Mouse (Mus musculus) CD8-positive naive resting alpha-beta T cell, adult 57 days (primary cell): ENCODE results near the gene Dazap1. TPM values are rescaled to one million over a fixed set of nuclear protein-coding genes. Genes with fewer than 3 reads are reported as not detected.

Source experiments
- total RNA-seq: library from RNA; stranded (reverse); gene quantifications from one replicate; pipeline ENCODE4 v1.2.4, GENCODE M21; 2023

Dazap1 gene
- 161 TPM for total RNA-seq

DNA sequence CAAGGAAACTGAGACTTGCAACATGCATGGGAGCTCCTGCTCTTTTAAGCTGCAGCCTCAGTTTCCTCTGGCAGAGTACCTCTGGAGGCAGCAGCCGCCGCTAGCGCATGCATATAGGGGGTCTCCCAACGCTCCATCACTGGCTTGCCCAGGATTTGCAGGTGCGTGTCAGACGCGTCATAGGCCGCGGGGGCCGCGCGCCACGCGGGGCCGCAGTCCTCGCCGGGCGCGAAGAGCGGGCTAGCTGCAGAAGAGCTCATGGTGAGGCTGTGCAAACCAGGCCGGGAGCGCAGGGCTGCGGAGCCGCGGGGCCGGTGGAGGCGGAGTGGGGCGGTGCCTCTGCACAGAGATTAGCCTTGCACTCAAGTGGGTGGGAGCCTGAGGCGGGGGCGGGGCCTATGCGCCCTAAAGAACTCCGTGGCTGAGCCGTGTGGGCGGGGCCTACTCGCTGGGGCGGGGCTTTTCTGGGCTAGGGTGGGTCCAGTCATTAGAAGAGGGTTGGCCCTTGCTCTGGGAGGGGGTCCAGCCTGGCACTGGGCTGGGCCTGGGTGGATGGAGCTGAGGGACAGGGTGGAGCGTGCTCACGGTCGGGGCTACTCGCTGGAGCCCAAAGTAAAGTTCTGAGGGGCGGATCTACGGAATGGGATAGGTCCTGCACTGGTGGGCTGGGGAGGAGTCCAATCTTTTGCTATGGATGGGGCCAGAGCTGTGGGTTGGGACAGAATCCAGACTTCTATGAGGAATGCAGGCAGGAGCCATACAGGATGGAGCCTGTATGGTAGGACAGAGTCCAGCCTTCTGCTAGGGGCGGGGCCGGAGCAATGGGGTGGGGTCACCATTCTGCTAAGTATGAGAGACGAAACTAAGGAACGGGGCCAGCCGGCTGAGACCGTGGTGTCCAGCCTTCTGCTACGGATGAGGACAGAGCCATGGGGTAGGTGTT, at the start of gene Dazap1, which contains the start of gene Gamt:
Gene Dazap1, plus strand, starts transcription at position 845 of the 943 bp plus-strand sequence.
Gene Gamt, minus strand, starts transcription at position 371 of the 943 bp plus-strand sequence.

DNA sequence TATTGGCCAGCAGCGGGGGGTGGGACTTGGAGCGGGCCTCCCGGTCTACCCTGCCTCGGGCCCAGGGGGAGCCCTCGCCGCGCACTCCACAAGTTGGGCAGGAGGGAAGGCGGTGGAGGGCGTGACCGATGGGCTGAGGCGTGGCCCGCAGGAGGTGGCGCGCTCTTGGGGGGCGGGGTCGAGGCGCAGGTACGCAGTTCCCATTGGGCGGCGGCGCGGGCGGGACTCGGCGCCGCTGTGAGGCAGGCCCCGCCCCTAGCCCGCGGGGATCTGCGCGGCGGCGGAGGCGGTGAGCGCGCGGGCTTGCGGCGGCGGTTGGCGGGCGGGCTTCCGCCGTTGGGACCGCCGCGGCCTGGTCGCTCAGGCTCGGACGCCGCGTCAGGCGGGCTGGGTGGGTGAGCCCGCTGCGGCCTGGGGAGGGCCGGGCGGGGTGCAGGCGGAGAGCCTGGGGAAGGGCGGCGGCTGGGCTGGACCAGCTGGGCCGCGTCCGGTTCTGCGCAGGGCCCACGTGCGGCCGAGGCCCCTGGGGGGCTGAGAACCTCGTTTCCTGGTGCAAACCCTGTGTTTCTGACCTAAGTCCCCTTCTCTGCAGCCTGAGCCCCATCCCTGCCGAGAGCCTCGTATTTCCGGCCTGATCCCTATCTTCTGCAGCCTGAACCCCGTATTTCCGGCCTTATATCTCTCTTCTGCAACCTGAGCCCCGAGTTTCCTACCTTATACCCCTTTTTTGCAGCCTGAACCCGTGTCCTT, 34.7 kb upstream of the Dazap1 start, which contains the start of gene Mum1:
Gene Mum1, plus strand, starts transcription at position 19 of the 750 bp plus-strand sequence.

DNA sequence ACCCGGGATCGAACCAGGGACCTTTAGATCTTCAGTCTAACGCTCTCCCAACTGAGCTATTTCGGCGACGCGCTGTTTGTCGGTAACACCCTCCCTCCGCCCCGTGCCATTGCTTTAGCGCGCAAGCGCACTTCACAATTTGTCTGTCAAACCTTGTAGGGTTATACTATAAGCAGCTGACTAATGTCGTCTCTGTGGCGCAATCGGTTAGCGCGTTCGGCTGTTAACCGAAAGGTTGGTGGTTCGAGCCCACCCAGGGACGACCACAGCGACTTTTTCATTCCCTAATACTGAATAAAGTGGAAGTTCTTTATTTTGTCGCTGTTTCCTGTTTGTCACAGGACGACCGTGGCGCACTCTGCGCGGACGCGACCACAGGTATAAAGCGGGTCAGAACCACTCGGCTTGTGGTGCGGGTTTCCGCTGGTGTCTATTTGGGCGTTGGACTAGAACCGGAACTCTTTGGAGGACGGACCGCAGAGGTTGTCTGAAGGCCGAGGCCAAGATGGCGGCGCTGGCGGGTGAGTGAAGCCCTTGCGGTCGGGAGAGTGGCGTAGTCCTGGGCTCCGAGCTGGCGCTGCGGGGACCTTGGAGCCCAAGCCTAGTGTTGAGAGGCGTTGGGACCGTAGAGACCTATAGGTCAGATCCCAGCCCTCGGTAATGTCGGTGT, 12.2 kb upstream of the Dazap1 start, which contains the start of gene Ndufs7:
Gene Ndufs7, plus strand, starts transcription at position 151 of the 670 bp plus-strand sequence.

DNA sequence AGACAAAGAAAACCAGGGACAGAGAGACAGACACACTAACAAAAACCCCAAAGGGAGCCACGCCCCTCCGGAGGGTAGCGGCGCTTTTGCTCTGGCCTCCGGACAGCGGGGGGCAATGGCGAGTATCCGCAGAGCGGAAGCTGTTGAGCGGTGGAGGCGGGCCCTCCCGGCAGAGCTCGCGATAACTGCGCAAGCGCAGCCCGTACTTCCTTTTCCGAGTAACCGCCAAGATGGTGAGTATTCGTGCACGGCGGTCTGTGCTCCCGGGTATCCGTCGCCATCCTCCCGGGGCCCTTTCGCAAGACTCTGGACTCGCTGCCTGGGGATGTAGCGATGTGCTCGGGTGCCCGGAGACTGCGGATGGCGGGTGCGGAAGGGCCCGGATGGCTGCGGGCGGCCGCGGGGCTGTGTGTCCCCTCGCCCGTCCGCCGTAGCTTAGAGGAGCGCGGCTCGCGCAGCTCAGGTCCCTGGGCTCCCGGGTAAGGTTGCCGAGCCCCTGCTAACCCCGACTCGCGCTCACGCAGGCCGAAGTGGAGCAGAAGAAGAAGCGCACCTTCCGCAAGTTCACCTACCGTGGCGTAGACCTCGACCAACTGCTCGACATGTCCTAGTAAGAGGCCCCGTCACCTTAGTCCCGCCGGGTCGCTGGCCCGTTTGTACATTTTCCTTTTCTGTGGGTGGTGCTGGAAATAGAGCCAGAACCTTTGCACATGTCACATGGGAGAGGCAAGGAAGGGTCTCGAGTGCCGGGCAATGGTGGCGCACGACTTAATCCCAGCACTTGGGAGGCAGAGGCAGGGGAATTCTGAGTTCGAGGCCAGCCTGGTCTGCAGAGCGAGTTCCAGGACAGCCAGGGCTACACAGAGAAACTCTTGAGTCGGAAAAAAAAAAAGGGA, 31.2 kb downstream of the Dazap1 start, which contains the start of gene Rps15:
Gene Rps15, plus strand, starts transcription at position 203 of the 896 bp plus-strand sequence.

DNA sequence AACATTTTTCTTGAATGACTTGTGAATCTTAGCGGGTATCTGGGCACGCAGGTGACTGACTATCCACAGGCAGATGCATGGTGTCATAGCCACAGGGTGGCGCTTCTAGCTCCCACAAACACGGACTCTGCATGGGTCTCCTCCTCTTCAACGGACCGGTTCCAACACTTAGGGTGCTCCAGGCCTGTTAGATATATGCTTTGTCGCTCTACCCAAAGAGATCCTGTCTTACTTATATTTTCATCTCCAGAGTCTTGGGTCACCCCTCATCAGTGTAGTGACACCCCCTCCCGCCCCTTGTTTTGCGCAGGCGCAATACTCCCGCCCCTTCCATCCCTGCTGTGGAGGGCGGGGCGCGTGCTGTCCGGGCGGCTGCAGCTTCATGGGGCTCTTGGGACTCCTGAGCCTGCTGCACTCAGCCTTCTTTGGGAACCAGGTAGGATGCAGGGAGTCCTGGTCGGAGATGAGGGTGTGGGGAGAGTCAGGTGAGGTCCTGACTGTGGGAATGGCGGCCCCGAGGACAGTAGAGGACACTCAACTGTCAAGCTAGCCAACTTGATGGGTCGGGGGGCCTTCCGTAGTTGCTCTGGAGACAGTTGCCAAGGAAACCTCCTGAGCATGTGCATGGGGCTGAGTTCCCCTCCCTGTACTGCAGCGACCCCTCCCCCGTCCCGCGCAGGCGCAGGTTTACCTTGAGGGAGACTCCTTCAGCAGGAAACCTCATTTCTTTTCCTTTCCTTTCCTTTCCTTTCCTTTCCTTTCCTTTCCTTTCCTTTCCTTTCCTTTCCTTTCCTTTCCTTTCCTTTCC, 34.5 kb downstream of the Dazap1 start, which contains the start of gene Apc2:
Gene Apc2, plus strand, starts transcription at position 360 of the 808 bp plus-strand sequence.

DNA sequence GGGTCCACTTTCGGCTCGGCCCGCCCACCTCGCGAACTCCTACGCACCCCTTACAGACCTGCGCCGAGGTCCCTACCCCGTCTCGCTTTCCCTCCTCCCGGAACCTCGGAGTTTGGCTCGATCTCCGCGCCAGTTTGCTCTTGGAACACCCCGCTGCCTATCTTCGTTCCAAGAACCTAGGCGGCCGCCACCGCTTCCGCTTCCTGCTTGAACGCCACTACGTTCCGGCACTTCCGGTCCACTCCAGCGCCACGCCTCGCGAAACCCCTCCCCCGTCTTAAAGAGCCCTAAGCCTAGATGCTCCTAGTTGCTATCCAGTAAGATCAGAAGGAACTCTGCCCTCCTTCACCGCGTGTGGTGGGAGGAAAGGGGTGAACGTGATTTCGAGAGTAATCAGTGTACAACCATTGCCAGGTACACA, 59.1 kb downstream of the Dazap1 start, which contains the start of gene 2310011J03Rik:
Gene 2310011J03Rik, minus strand, starts transcription at position 198 of the 421 bp plus-strand sequence.

DNA sequence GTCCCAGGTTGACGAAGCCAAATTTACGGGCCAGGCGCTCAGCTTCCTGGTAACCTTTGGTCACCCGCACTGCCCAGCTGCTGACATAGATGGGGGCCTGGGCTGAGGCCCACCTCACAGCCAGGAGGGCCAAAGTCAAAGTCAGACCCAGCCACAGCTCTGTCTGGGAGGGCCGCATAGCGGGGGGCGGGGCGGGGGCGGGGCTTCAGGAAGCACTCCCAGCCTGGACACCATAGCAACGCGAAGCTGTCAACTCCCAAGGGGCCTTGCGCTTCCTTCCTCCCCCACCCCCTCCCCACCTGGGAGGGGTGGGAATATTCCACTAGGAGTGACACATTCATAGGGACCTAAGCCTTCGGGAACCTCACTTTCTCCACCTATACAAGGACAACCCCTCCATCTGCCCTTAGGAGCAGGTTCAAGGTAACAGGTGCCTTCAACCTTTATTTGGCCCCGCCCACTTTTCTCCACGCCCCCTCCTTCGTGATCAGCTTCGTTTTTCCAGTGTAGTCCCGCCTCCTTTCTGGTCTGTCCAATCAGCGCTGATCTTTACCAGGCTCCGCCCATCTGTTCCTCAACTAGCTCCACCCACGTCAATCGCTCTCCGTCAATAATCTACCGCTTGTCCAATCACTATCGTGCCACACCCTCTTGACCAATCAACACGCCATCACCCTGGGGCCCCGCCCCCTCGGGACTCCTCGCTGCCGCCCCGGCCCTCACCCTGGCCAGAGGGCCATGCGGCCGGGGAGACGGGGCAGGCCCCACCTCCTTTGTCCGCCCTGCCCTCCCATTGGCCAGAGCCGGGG, 68.2 kb downstream of the Dazap1 start, which contains the start of the genes Pcsk4 and Reep6:
Gene Pcsk4, minus strand, starts transcription at position 226 of the 809 bp plus-strand sequence.
Gene Reep6, plus strand, starts transcription at position 681 of the 809 bp plus-strand sequence.

Other genes with a start within 250 kb of the Dazap1 start
- gene Arhgap45, start 244.8 kb upstream of the Dazap1 start, total RNA-seq: 806 TPM
- gene Polr2e, start 221.7 kb upstream of the Dazap1 start, total RNA-seq: 68.7 TPM
- 131 TPM for gene Gpx4, start 214.3 kb upstream of the Dazap1 start, total RNA-seq
- gene Sbno2, start 155.9 kb upstream of the Dazap1 start, total RNA-seq: 99.0 TPM
- gene Stk11, start 145.7 kb upstream of the Dazap1 start, total RNA-seq: 128 TPM
- 159 TPM for gene Atp5d, start 122.9 kb upstream of the Dazap1 start, total RNA-seq
- gene Cbarp, start 120.7 kb upstream of the Dazap1 start, total RNA-seq: 24.5 TPM
- gene Midn, start 113.2 kb upstream of the Dazap1 start, total RNA-seq: 121 TPM
- gene Cirbp, start 95.5 kb upstream of the Dazap1 start, total RNA-seq: 211 TPM
- gene 1600002K03Rik, start 88.5 kb upstream of the Dazap1 start, total RNA-seq: 18.5 TPM
- gene Efna2, start 82.0 kb upstream of the Dazap1 start, total RNA-seq: not detected
- gene Mum1, start 35.1 kb upstream of the Dazap1 start, total RNA-seq: 59.2 TPM
- 94.3 TPM for gene Ndufs7, start 12.4 kb upstream of the Dazap1 start, total RNA-seq
- not detected for gene Gamt, start 474 bp upstream of the Dazap1 start, total RNA-seq
- gene Rps15, start 31.0 kb downstream of the Dazap1 start, total RNA-seq: 3,989 TPM
- gene Apc2, start 34.5 kb downstream of the Dazap1 start, total RNA-seq: not detected
- gene 2310011J03Rik, start 59.1 kb downstream of the Dazap1 start, total RNA-seq: 23.6 TPM
- 3.0 TPM for gene Pcsk4, start 68.0 kb downstream of the Dazap1 start, total RNA-seq
- gene Reep6, start 68.5 kb downstream of the Dazap1 start, total RNA-seq: 0.24 TPM
- not detected for gene Adamtsl5, start 86.9 kb downstream of the Dazap1 start, total RNA-seq
- not detected for gene Plk5, start 95.0 kb downstream of the Dazap1 start, total RNA-seq
- 6.2 TPM for gene Mex3d, start 126.2 kb downstream of the Dazap1 start, total RNA-seq
- gene Mbd3, start 138.1 kb downstream of the Dazap1 start, total RNA-seq: 122 TPM
- gene Uqcr11, start 145.3 kb downstream of the Dazap1 start, total RNA-seq: 59.9 TPM
- gene Tcf3, start 172.2 kb downstream of the Dazap1 start, total RNA-seq: 102 TPM
- not detected for gene Onecut3, start 233.3 kb downstream of the Dazap1 start, total RNA-seq